Mouse (Mus musculus) stomach, postnatal 0 days (tissue): ENCODE data around the gene Cdh1.

Experiments
- CTCF ChIP-seq: IDR thresholded peaks from 2 replicates; pipeline ENCODE4 v1.5.1; 2016; ENCODE audit warnings: antibody characterized with exemption, low read depth, mild to moderate bottlenecking, moderate library complexity
- EP300 ChIP-seq: optimal IDR thresholded peaks from 2 replicates; pipeline ENCODE3; 2016; ENCODE audit warnings: antibody characterized with exemption

DNA sequence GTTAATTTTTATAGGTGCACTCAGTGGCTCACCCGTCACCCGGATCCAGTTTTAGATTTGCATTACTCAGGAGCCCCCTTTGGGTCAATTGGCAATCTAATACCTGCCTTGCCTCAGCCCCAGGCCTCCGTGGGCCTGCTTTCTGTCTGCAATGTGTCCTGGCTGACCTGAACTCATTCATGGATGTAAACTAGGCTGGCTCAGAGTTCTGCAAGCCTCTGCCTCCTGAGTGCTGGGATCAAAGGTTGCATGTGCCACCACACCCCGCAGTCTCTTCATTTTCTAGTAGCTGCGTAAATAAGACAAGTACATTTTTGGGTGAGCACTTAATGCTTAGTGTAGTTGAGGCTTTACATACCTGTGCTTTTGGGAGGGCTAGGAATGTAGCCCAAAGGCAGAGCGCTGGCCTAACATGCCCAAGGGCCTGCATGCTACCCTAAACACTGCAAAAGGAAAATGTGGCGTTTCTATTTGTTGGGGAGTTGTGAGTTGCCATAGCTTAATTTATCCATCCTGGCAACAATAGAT is 35.7 kb downstream of the Cdh1 start:
- TF ChIP-seq CTCF (no peak), EP300 (no peak)
